Mouse (Mus musculus) small intestine, adult 2 months (tissue): ENCODE measurements at regions not wholly inside any gene's neighbourhood (a gene's known extent, or its start where the extent isn't known, plus 50 kb on each side); places are given as distances from the start of the nearest gene placed in this dataset.

ENCODE experiments used
- H3K27ac ChIP-seq: fragments of 200-500 bp; 2 replicates; pipeline ENCODE4 v1.5.1; 2012; ENCODE audit warnings: low read depth, low read length, control low read depth, inconsistent platforms; ENCODE audit not compliant: insufficient read depth
- H3K27me3 ChIP-seq: fragments of 200-500 bp; 2 replicates; pipeline ENCODE4 v1.6.1; 2012; ENCODE audit warnings: mild to moderate bottlenecking, moderate library complexity, low read length, inconsistent platforms; ENCODE audit not compliant: control insufficient read depth, insufficient read depth
- H3K36me3 ChIP-seq: fragments of 200-500 bp; 2 replicates; pipeline ENCODE4 v1.6.1; 2012; ENCODE audit warnings: mild to moderate bottlenecking, low read length, control low read depth, inconsistent platforms; ENCODE audit not compliant: control insufficient read depth, insufficient read depth
- H3K4me1 ChIP-seq: fragments of 200-500 bp; 2 replicates; pipeline ENCODE4 v1.6.1; 2012; ENCODE audit warnings: low read length, inconsistent platforms, mixed read lengths; ENCODE audit not compliant: control insufficient read depth, insufficient read depth, insufficient read length
- H3K4me3 ChIP-seq: fragments of 200-500 bp; 2 replicates; pipeline ENCODE4 v1.5.1; 2012; ENCODE audit warnings: low read depth, mild to moderate bottlenecking, control low read depth, inconsistent platforms, low read length, moderate library complexity
- CTCF ChIP-seq: fragments of 200-500 bp; IDR thresholded peaks from 2 replicates; pipeline ENCODE4 v1.5.1; 2012; ENCODE audit warnings: low read depth, mild to moderate bottlenecking, control low read depth, inconsistent platforms, low read length, moderate library complexity, mixed read lengths; ENCODE audit not compliant: insufficient replicate concordance, insufficient read length; ENCODE audit errors: extremely low read depth
- POLR2A ChIP-seq: fragments of 200-500 bp; IDR thresholded peaks from 2 replicates; pipeline ENCODE4 v1.6.1; 2012; ENCODE audit warnings: low read depth, mild to moderate bottlenecking, control low read depth, inconsistent platforms, low read length, moderate library complexity
- WGBS: fragments of 180-500 bp; shearing (Covaris S2); methylation state at CpG from one replicate; pipeline ENCODE4 v1.1.7; 2018; 5-methylcytosine and 5-hydroxymethylcytosine counted together

DNA sequence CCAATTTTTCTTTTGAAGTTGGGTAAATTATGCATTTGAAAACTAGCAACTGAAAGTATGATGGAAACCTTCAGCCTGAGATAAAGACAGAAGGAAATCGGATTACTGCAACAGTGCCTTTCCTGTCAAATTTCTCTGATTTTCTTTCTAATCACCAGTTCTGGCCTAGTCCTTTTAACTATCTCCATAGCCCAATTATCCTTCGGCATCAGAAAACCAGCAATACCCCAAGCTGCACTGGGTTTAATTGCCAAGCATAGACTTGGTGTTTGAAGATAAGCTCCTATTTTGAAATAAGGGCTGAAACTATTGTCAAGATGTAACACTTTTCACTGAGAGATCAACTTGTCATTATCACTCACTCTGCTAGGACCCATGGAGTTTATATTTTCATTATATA, 308.2 kb upstream of the Arhgap42 start:
- no peak for TF ChIP-seq POLR2A

GRCm38 (mm10) chr9:9500345-9500744, 261.4 kb upstream of the Arhgap42 start:
- Histone ChIP-seq H3K27me3 (no peaks in the 10 kb centered on the region), H3K4me3 (no peak overlapping the region), H3K36me3 (no peaks in the 10 kb centered on the region), H3K27ac (no peak overlapping the region), H3K4me1 (no peaks in the 10 kb centered on the region)
- TF ChIP-seq CTCF (no peak), POLR2A (no peak)
- WGBS, result 83% methylated on average over 2 of the region's 2 CpGs

More for the DNA sequence above, 308.2 kb upstream of the Arhgap42 start:
- Histone ChIP-seq H3K36me3 (no peaks in the 10 kb centered on the region), H3K27me3 (no peaks in the 10 kb centered on the region), H3K27ac (no peak overlapping the region), H3K4me1 (no peaks in the 10 kb centered on the region), H3K4me3 (no peak overlapping the region)
- WGBS, result 89% methylated on average over 2 of the region's 2 CpGs

DNA sequence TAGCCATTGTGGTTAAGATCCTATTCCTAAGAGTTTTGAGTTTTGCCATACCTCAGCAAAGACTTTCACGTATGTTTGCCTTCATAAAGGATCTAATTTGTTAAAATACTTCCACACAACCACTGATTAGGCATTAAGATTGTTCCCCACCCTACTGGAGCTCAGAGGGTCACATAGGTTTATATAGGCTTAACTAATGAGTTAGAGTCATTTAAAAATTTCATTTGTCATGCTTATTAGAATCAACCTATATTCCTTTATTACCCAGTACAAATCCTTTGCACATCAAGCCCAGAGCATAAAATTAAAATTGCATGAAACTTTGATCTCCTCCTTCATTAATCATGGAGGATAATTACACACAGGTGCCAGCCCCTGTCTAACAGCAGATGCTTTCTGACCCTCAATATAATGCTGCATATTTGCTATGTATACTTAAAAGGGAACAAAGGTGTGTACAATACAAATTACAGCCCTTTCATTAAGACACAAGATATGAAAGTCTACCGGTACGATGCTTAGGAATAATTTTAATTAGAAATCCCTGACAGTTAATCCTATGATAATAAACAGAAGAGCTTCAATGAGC, 254.8 kb upstream of the Arhgap42 start:
- Histone ChIP-seq H3K27me3 (no peaks in the 10 kb centered on the region), H3K4me1 (no peaks in the 10 kb centered on the region), H3K36me3 (no peaks in the 10 kb centered on the region), H3K4me3 (no peak overlapping the region), H3K27ac (no peak overlapping the region)
- 71% methylated on average over 3 of the region's 3 CpGs for WGBS
- no peak for TF ChIP-seq CTCF
- TF ChIP-seq POLR2A, result no peak

DNA sequence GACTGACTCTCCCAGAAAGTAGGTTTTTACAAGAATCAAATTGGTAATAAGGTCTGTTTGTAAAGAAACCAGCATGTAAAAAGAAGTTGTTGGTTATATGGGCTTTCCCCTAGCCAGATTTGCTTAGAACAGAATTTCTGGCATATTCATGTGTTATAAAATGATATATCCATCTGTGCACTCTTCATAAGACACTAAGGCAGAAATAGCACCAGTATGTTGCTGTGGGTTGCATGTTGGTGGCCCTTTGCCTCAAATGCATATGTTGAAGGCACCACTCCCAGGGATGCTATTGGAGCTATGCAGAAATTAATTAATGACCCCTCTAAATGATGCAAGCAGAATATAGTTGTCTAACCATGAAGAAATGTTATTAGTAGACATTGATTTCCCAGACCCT, 238.2 kb upstream of the Arhgap42 start:
- TF ChIP-seq CTCF (no peak), POLR2A (no peak)
- no peak overlapping the region for H3K4me3 ChIP-seq
- no peaks in the 10 kb centered on the region for H3K36me3 ChIP-seq
- H3K4me1 ChIP-seq, result no peaks in the 10 kb centered on the region
- H3K27me3 ChIP-seq, result no peaks in the 10 kb centered on the region
- H3K27ac ChIP-seq, result no peak overlapping the region

DNA sequence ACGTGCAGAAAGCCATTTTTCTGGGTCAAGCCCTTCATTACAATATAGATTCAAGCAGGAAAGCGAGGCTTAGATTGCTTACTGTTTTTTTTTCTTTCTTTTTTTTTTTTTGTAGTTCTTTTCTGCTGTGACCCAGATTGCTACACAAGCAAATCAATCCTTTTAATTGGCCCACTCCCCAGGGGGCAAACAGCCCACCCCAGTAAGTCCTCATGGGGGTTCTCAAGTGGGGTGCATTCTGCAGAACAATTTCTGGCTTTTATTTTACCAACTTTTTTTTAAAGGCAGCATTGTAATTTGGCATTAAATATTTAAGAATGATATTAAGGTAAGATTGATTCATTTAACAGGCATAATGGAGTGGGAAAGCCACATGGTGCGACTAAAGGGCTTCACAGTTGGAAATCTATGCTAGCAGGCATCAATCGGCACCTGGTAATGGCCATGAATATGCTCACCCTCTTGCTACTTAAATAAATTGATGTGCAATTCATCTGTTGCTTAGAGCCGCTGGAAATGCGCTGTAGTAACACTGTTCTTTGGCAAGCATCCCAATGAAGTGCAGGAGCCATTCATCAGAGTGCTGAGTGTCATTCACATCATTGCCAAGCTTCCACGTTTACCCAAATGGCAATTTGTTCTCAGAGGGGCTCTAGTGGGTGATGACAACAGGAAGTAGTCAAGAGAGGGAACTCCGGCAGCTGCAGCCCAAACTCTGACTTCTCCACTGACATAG, 236.3 kb upstream of the Arhgap42 start:
- H3K27me3 ChIP-seq, result no peaks in the 10 kb centered on the region
- no peak overlapping the region for H3K4me3 ChIP-seq
- H3K4me1 ChIP-seq, result no peaks in the 10 kb centered on the region
- H3K36me3 ChIP-seq, result no peaks in the 10 kb centered on the region
- 52% methylated on average over 8 of the region's 8 CpGs for WGBS
- H3K27ac ChIP-seq, result no peak overlapping the region
- TF ChIP-seq POLR2A, result no peak
- TF ChIP-seq CTCF, result no peak

GRCm38 (mm10) chr9:9444213-9444612, 205.3 kb upstream of the Arhgap42 start:
- Histone ChIP-seq H3K4me1 (no peaks in the 10 kb centered on the region), H3K4me3 (no peak overlapping the region), H3K36me3 (no peaks in the 10 kb centered on the region), H3K27ac (no peak overlapping the region), H3K27me3 (no peaks in the 10 kb centered on the region)
- TF ChIP-seq POLR2A, result no peak
- no peak for TF ChIP-seq CTCF
- WGBS, result 93% methylated on average over 1 of the region's 1 CpGs

DNA sequence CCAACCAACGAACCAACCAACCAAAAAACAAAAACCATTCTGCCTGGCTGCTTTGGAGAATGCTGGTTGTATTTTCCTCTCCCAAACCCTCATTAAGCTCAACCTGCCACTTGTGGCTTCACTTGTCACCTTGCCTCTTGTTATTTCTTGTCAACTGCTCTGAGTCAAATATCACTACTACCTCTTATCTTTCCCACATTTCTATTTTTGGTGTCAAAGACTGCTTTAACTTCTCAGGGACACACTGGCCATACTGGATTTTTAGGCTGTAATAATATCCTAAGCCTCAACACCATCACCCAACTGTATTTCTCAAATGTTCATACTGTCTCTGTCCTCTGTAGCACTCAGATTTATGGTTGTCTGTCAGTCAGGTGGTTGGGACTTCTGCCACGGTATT, 181.4 kb upstream of the Arhgap42 start:
- 72% methylated on average over 2 of the region's 2 CpGs for WGBS
- H3K27ac ChIP-seq, result no peak overlapping the region
- no peak for TF ChIP-seq CTCF
- TF ChIP-seq POLR2A, result no peak
- H3K4me3 ChIP-seq, result no peak overlapping the region
- no peaks in the 10 kb centered on the region for H3K4me1 ChIP-seq
- H3K27me3 ChIP-seq, result no peaks in the 10 kb centered on the region
- H3K36me3 ChIP-seq, result no peaks in the 10 kb centered on the region
